Mouse (Mus musculus) ES-E14 (cell line): ENCODE data around the gene AU018091.

Source experiments
- HCFC1 ChIP-seq: IDR thresholded peaks from 2 replicates; pipeline ENCODE4 v1.6.1; 2012; ENCODE audit warnings: low read length, inconsistent platforms, borderline replicate concordance; ENCODE audit not compliant: insufficient read depth
- ZNF384 ChIP-seq: IDR thresholded peaks from 2 replicates; pipeline ENCODE4 v1.6.1; 2012; ENCODE audit warnings: low read depth, low read length, inconsistent platforms

GRCm38 (mm10) chr7:3216331-3216730 is 47.3 kb upstream of the AU018091 start:
- no peak for TF ChIP-seq ZNF384
- no peak for TF ChIP-seq HCFC1
